Mouse (Mus musculus) liver, embryonic 15.5 days (tissue): Measurements from ENCODE around the gene 2300003K06Rik. TPM values are rescaled to one million over a fixed set of nuclear protein-coding genes. Genes with fewer than 3 reads are reported as not detected.
"Not testable (repeated sequence)": the region's sequence is repeated elsewhere in the genome, so short reads cannot be mapped to it uniquely, and the experiment has no call there.

Experiments
- ATAC-seq: fragments of 200-750 bp; cut with Nextera tagmentation; 2 replicates; pipeline ENCODE4 v1.8.0; 2017; ENCODE audit warnings: moderate number of reproducible peaks, mild to moderate bottlenecking, moderate library complexity; ENCODE audit not compliant: insufficient read depth
- H3K27ac ChIP-seq: fragments of 300-500 bp; sonication (generic); replicated peaks from 2 replicates; pipeline ENCODE4 v1.5.1; 2015; ENCODE audit warnings: mild to moderate bottlenecking, inconsistent platforms
- H3K27me3 ChIP-seq: fragments of 300-500 bp; sonication (generic); 2 replicates; pipeline ENCODE4 v1.6.1; 2015; ENCODE audit warnings: mild to moderate bottlenecking, inconsistent platforms
- H3K36me3 ChIP-seq: fragments of 300-500 bp; sonication (generic); replicated peaks from 2 replicates; pipeline ENCODE4 v1.6.1; 2015; ENCODE audit warnings: moderate library complexity, mild to moderate bottlenecking, inconsistent platforms
- H3K4me1 ChIP-seq: fragments of 300-500 bp; sonication (generic); replicated peaks from 2 replicates; pipeline ENCODE4 v1.6.1; 2015; ENCODE audit warnings: inconsistent platforms
- H3K4me2 ChIP-seq: fragments of 300-500 bp; sonication (generic); 2 replicates; pipeline ENCODE4 v1.6.1; 2015; ENCODE audit warnings: moderate library complexity, mild to moderate bottlenecking, inconsistent platforms
- H3K4me3 ChIP-seq: fragments of 300-500 bp; sonication (generic); replicated peaks from 2 replicates; pipeline ENCODE4 v1.5.1; 2015; ENCODE audit warnings: mild to moderate bottlenecking, inconsistent platforms
- H3K9ac ChIP-seq: fragments of 300-500 bp; sonication (generic); 2 replicates; pipeline ENCODE4 v1.6.1; 2015; ENCODE audit warnings: moderate library complexity, mild to moderate bottlenecking, inconsistent platforms
- H3K9me3 ChIP-seq: fragments of 300-500 bp; sonication (generic); replicated peaks from 2 replicates; pipeline ENCODE4 v1.6.1; 2016; ENCODE audit warnings: inconsistent platforms
- WGBS: fragments of 180-500 bp; shearing (Covaris S2); methylation state at CpG from one replicate; pipeline ENCODE4 v1.1.7; 2015; ENCODE audit warnings: mixed read lengths; ENCODE audit not compliant: insufficient replicate concordance; 5-methylcytosine and 5-hydroxymethylcytosine counted together
- polyA plus RNA-seq: library from polyadenylated mRNA; unstranded; fragments of >200 nt; fragmentation: Nextera tagmentation; extraction: Ambion mirVana; gene quantifications from 2 replicates; pipeline ENCODE4 v1.2.1, GENCODE M21; 2015

2300003K06Rik gene
- not detected in 2 replicates for polyA plus RNA-seq

GRCm38 (mm10) chr11:99837966-99838365 is at the start of gene 2300003K06Rik:
Gene 2300003K06Rik (minus strand): TSS chr11:99838066.
- Histone ChIP-seq H3K27me3 (no peaks in the 10 kb centered on the region), H3K27ac (no peak within 1 kb of the TSS), H3K9ac (no peak within 1 kb of the TSS), H3K4me1 (no peaks in the 10 kb centered on the region), H3K36me3 (no peaks in the 10 kb centered on the region), H3K4me2 (no peak within 1 kb of the TSS), H3K9me3 (no peaks in the 10 kb centered on the region), H3K4me3 (no peak within 1 kb of the TSS)
- no peak for ATAC-seq
- 31% methylated on average over 1 of the region's 1 CpGs for WGBS

GRCm38 (mm10) chr11:99878887-99879286 is 41.0 kb upstream of the 2300003K06Rik start, which contains the start of gene Gm11567:
Gene Gm11567 (plus strand): TSS chr11:99879187.
- WGBS = 15% methylated on average over 1 of the region's 1 CpGs
- ATAC-seq = not testable (repeated sequence)

GRCm38 (mm10) chr11:99873089-99873488 is 35.2 kb upstream of the 2300003K06Rik start, which contains the start of gene Krtap9-1:
Gene Krtap9-1 (plus strand): TSS chr11:99873389.
- not testable (repeated sequence) for H3K27me3 ChIP-seq, H3K9me3 ChIP-seq, H3K36me3 ChIP-seq, H3K27ac ChIP-seq, H3K4me1 ChIP-seq, H3K4me3 ChIP-seq, H3K9ac ChIP-seq, H3K4me2 ChIP-seq, ATAC-seq
- 48% methylated on average over 1 of the region's 1 CpGs for WGBS

More at GRCm38 (mm10) chr11:99878887-99879286, 41.0 kb upstream of the 2300003K06Rik start, which contains the start of gene Gm11567:
- H3K27me3 ChIP-seq, H3K9ac ChIP-seq, H3K9me3 ChIP-seq, H3K4me2 ChIP-seq, H3K36me3 ChIP-seq, H3K4me1 ChIP-seq, H3K27ac ChIP-seq, H3K4me3 ChIP-seq: not testable (repeated sequence)

GRCm38 (mm10) chr11:99864176-99864575 is 26.3 kb upstream of the 2300003K06Rik start, which contains the start of gene Gm11559:
Gene Gm11559 (plus strand): TSS chr11:99864476.
- not testable (repeated sequence) for ATAC-seq
- 42% methylated on average over 1 of the region's 1 CpGs for WGBS

GRCm38 (mm10) chr11:99858761-99859160 is 20.9 kb upstream of the 2300003K06Rik start:
- H3K27ac ChIP-seq = no peak overlapping the region
- H3K36me3 ChIP-seq = no peaks in the 10 kb centered on the region
- 55% methylated on average over 2 of the region's 2 CpGs for WGBS
- no peak for ATAC-seq
- H3K4me3 ChIP-seq = no peak overlapping the region
- H3K27me3 ChIP-seq = no peaks in the 10 kb centered on the region
- no peak overlapping the region for H3K4me2 ChIP-seq
- H3K9ac ChIP-seq = no peak overlapping the region
- no peaks in the 10 kb centered on the region for H3K4me1 ChIP-seq
- no peaks in the 10 kb centered on the region for H3K9me3 ChIP-seq

More at GRCm38 (mm10) chr11:99864176-99864575, 26.3 kb upstream of the 2300003K06Rik start, which contains the start of gene Gm11559:
- H3K27ac ChIP-seq, H3K4me1 ChIP-seq, H3K4me3 ChIP-seq, H3K9ac ChIP-seq, H3K36me3 ChIP-seq, H3K9me3 ChIP-seq, H3K4me2 ChIP-seq, H3K27me3 ChIP-seq: not testable (repeated sequence)

GRCm38 (mm10) chr11:99857617-99858016 is 19.8 kb upstream of the 2300003K06Rik start, which contains the start of gene Gm11568:
Gene Gm11568 (plus strand): TSS chr11:99857917.
- Histone ChIP-seq H3K9me3 (no peaks in the 10 kb centered on the region), H3K27me3 (no peaks in the 10 kb centered on the region), H3K36me3 (no peaks in the 10 kb centered on the region), H3K27ac (no peak within 1 kb of the TSS), H3K4me3 (no peak within 1 kb of the TSS), H3K9ac (no peak within 1 kb of the TSS), H3K4me1 (no peaks in the 10 kb centered on the region), H3K4me2 (no peak within 1 kb of the TSS)
- ATAC-seq = no peak
- WGBS = 55% methylated on average over 2 of the region's 2 CpGs

- Histone ChIP-seq H3K9ac (no peak overlapping the region), H3K4me3 (no peak overlapping the region), H3K36me3 (no peaks in the 10 kb centered on the region), H3K27ac (no peak overlapping the region), H3K9me3 (no peaks in the 10 kb centered on the region), H3K4me1 (no peaks in the 10 kb centered on the region), H3K4me2 (no peak overlapping the region), H3K27me3 (no peaks in the 10 kb centered on the region)
- WGBS = 50% methylated on average over 3 of the region's 3 CpGs
- no peak for ATAC-seq
Measured at GRCm38 (mm10) chr11:99854121-99854520, 16.3 kb upstream of the 2300003K06Rik start.

GRCm38 (mm10) chr11:99851508-99851907 is 13.6 kb upstream of the 2300003K06Rik start, which contains the start of gene Krtap4-16:
Gene Krtap4-16 (minus strand): TSS chr11:99851608.
- Histone ChIP-seq H3K36me3 (no peaks in the 10 kb centered on the region), H3K9me3 (no peaks in the 10 kb centered on the region), H3K4me3 (no peak within 1 kb of the TSS), H3K9ac (no peak within 1 kb of the TSS), H3K4me1 (no peaks in the 10 kb centered on the region), H3K27me3 (no peaks in the 10 kb centered on the region), H3K27ac (no peak within 1 kb of the TSS), H3K4me2 (no peak within 1 kb of the TSS)
- ATAC-seq = no peak

GRCm38 (mm10) chr11:99846746-99847145 is 8.9 kb upstream of the 2300003K06Rik start:
- Histone ChIP-seq H3K9ac (no peak overlapping the region), H3K4me1 (no peaks in the 10 kb centered on the region), H3K27ac (no peak overlapping the region), H3K9me3 (no peaks in the 10 kb centered on the region), H3K27me3 (no peaks in the 10 kb centered on the region), H3K36me3 (no peaks in the 10 kb centered on the region), H3K4me2 (no peak overlapping the region), H3K4me3 (no peak overlapping the region)
- no peak for ATAC-seq
- 53% methylated on average over 2 of the region's 2 CpGs for WGBS

GRCm38 (mm10) chr11:99842185-99842584 is 4.3 kb upstream of the 2300003K06Rik start:
- no peaks in the 10 kb centered on the region for H3K27me3 ChIP-seq
- no peak overlapping the region for H3K4me2 ChIP-seq
- 56% methylated on average over 1 of the region's 1 CpGs for WGBS
- H3K9ac ChIP-seq = no peak overlapping the region
- no peak for ATAC-seq
- H3K9me3 ChIP-seq = no peaks in the 10 kb centered on the region
- no peaks in the 10 kb centered on the region for H3K36me3 ChIP-seq
- H3K27ac ChIP-seq = no peak overlapping the region
- no peaks in the 10 kb centered on the region for H3K4me1 ChIP-seq
- H3K4me3 ChIP-seq = no peak overlapping the region

GRCm38 (mm10) chr11:99815566-99815965 is 22.3 kb downstream of the 2300003K06Rik start, which contains the start of gene Gm11564:
Gene Gm11564 (minus strand): TSS chr11:99815666.
- H3K27ac ChIP-seq, H3K27me3 ChIP-seq, H3K4me2 ChIP-seq, H3K36me3 ChIP-seq, H3K9ac ChIP-seq, H3K4me3 ChIP-seq, ATAC-seq, H3K4me1 ChIP-seq, H3K9me3 ChIP-seq: not testable (repeated sequence)
- 46% methylated on average over 2 of the region's 2 CpGs for WGBS

GRCm38 (mm10) chr11:99809792-99810191 is 28.1 kb downstream of the 2300003K06Rik start, which contains the start of gene Krtap4-13:
Gene Krtap4-13 (minus strand): TSS chr11:99809892.
- H3K4me3 ChIP-seq, H3K4me2 ChIP-seq, H3K27me3 ChIP-seq, H3K36me3 ChIP-seq, H3K27ac ChIP-seq, H3K4me1 ChIP-seq, H3K9me3 ChIP-seq, H3K9ac ChIP-seq, ATAC-seq: not testable (repeated sequence)
